Mouse (Mus musculus) kidney, postnatal 14 days (tissue): ENCODE measurements at regions not wholly inside any gene's neighbourhood (a gene's known extent, or its start where the extent isn't known, plus 50 kb on each side); places are given as distances from the start of the nearest gene placed in this dataset.
"Not testable (repeated sequence)": the region's sequence is repeated elsewhere in the genome, so short reads cannot be mapped to it uniquely, and the experiment has no call there.

Experiments used
- DNase-seq: peaks from one replicate; pipeline ENCODE4 v3.0.0; 2022; ENCODE audit warnings: mixed read lengths

DNA sequence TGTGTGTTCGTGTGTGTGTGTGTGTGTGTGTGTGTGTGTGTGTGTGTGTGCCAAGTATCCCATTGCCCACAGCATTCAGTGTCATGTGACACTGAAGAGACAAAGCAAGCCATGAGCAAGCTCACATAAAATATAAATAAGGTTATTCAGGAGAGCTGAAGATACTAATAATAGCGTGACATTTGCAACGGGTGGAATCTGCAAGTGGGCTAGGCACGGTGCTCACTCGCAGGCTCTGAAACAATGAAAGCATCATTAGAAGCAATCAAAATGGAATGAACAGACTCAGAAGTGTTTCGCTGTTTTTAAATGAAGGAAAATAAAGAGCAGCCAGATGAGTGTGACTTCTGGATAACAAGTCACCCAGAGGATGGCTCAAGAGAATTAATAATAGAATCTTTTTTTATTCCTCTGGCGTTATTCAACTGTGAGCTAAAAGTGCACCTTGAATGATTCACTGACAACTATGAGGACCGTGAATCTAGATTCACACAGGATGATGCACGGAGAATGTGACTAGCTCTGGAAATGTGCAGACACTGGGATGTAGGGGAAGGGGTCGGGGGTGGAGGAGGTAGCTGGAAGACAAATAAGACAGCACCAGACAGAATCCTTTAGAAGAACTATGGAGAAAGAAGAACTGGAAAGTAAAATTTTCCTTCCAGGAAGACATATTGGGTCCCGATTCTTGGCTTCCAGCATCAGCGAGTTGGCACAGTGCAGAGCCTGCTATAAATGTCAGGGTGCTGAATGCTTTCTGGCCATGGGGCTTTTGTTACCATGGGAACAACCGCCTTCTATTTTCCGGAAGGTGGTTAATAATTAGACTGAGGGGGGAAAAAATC lies 55.3 kb downstream of the Actbl2 start:
- DNase-seq = no peak

DNA sequence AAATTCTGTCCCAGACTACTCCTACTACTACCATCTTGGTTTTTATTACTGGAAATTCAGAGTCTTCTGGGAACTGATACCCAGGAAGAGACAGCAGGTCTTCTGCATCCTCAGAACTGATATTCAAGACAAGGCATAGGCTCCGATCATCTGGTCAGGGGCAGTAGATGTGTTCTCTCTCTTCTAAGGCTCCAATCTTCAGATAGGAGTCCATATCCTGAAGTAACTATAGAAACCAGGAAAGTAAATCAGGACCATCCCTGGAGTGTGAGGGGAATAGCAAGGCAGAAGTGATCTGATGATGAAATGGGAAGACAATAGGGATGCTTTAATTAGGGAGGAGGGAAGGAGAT lies 55.9 kb downstream of the Actbl2 start:
- no peak for DNase-seq

DNA sequence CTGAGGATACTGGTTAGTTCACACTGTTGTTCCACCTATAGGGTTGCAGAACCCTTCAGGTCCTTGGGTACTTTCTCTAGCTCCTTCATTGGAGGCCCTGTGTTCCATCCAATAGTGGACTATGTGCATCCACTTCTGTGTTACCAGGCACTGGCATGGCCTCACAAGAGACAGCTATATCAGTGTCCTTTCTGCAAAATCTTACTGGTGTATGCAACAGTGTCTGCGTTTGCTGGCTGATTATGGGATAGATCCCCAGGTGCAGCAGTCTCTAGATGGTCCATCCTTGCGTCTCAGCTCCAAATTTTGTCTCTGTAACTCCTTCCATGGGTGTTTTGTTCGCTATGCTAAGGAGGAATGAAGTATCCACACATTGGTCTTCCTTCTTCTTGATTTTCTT lies 58.7 kb downstream of the Actbl2 start:
- not testable (repeated sequence) for DNase-seq

- DNase-seq = not testable (repeated sequence)
These were observed 63.1 kb downstream of the Actbl2 start for GRCm38 (mm10) chr13:111317876-111318275.

DNA sequence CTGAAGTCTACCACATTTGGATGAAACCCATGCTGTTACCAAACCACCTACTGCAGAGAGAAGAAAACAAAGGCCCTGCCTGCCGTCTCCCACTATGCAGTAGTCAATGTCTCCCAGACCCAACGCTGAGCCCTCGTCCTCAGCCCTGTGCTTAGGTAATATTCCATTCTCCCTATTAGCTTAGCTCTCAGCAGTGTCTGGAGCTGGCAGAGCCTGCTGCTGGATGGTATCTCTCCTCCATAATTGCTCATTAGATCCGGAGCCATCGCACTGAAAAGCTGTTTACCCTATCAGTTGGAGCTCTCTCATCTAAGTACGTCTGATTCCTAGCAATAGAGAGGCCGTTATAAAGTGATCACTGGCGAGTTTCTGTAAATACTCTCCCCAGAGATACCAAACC lies 68.4 kb downstream of the Actbl2 start:
- DNase-seq = no peak

DNA sequence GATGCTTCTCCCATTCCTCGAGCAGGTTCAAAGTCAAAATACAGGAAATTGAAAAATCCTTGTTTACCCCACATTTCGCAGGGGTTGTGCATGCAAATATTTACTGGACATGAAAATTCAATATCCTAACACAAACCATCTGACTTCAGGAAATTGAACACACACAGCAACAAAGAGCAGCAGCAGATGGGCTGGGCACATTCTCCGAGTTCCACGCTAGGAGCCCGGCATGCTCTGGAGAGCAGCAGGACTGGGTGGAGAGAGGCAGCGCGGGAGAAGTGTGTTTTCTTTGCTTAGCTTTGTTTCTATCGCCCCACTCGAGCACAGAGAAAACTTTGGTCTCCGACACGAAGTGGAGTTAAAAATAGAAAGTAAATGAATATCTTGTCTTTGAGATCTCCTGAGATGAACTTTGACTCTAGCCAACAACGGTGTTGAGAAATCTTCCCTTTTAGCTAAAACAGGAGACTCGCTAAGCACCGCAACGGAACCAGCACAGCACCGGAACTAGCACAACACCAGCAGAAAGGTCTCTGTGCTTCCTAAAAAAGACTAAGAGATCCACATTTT lies 71.4 kb downstream of the Actbl2 start:
- peak; percentile 15 for DNase-seq

DNA sequence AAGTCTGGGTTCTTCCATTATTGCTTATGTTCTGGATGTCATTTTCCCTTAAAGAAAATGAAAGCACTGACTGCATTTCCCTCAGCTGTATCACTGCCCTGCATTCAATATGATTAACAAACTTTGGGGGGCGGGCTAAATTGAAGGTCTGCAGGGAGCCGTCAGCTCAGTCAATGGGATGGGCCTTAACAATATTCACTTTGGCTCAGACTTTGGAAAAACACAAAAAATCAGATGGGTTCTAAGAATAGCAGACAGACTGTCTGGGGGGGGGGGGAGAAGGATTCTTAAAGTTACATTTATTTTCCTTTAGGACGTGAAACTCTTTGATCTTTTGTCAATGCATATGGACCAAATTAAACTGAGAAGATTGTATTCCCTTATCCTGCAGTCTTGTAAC lies 78.2 kb downstream of the Actbl2 start:
- DNase-seq = no peak

DNA sequence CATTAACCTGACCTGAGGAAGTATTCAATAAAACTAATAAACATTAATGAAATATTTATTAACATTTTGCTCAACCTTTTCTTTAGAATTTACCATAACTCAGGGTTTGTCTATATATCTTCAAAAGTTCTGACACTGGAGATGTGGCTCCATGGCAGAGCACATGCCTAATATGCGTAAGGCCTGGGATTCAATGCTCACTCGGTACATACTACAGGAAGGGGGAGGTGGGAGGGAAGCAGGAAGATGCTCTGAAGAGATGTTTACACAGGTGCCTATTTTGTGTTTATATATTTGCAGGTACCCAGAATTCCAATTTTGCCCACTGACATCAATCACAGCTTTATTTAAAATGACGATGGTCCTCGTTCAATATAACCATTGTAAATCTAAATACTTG lies 79.0 kb downstream of the Actbl2 start:
- DNase-seq = no peak

- DNase-seq = peak; percentile 40
These were observed 79.6 kb downstream of the Actbl2 start for GRCm38 (mm10) chr13:111334258-111335052.

DNA sequence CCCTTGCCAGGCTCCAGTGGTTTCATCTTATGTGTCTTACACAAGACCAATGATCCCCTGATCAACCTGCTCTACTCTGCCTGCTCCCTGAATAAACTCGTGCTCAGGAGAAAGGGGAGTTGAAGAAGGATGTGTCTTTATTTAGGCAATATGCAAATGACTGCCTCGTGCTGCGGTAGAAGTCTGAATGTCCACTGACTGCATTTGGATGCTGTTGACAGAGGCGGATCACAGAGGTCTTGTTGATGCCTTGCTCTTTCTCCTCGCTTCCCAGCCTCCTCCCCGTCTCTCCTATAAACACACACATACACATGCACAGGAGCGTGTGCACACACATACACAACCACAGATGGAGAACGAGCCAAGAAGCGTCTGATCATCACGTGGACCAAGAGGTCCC lies 90.2 kb downstream of the Actbl2 start:
- DNase-seq = no peak

- no peak for DNase-seq
These were observed 91.0 kb downstream of the Actbl2 start for GRCm38 (mm10) chr13:111345486-111346440.

DNA sequence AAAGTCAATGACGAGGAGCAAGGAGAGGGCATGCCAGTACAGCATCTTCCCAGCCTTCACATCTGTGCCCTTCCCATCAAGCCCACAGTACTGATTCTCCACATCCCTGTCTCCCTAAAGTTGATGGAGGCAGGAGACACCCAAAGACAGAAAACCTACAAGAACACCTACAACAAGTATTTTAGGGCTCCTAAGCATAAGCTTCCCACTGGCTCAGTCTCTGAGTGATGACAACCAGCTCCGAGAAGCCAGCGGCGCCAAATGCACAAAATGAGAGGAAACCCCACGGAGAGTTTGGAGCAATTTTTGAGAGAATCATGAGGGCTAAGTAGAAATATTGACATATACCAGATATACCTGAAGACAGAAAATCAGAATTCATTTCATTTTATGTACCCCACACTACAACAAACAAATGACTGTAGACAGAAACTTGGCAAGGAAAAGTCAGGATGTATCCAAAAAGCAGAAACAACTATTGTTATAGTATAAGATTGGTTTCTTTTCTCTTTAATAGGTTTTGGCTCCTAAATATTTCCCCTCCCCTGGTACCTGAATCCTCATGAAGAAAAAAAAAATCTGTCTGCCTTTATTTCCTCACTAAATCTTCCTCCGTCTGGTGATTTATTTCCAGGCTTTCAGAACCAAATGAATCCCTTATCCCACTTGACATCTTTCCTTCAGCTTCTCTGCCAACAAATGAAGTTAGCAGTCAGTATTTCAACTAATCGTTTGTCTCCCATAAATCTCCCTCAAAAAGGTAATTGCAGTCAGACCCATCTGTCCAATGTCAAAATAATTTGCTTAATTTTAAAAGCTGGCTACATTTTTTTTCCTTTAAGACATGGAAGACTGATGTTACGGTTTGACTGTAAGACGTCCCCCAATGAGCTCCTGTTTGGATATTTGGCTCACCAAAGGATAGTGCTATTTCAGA lies 102.0 kb downstream of the Actbl2 start:
- no peak for DNase-seq

DNA sequence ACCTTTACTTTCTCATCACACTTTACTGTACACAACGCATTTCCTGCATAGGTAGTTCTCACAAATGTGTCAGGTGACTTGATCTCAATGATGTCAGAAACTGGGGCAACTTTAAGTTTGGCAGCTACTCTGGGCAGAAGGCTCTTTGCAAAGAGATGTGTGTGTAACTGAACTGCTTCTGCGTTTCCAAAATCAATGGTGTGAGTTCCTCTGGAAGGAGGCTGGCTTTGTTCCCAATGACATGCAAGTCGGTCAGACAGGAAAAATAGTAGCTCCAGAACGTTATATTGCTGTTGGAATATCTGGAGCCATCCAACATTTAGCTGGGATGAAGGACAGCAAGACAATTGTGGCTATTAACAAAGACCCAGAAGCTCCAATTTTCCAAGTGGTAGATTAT lies 106.6 kb downstream of the Actbl2 start:
- no peak for DNase-seq

- DNase-seq = no peak
These were observed 108.4 kb downstream of the Actbl2 start for GRCm38 (mm10) chr13:111363176-111363739.

DNA sequence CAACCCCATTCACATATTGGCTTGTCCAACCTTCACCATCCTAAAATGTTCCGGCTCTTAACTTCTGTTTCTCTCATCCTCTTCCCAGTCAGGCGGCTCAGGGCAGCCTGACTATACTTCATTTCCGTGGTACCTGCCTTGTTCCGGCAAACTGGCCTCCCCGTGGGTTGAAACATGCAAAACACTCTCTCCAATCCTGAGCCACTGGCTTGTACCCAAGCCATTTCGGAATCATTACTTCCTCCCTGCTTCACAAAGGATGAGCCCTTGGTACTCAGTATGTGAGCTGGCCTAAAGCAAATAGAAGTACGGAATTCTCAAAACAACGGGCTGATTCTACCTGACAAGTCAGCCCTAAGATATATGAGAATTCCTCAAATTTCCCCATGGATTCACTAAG lies 112.1 kb downstream of the Actbl2 start:
- no peak for DNase-seq

GRCm38 (mm10) chr13:111367620-111368019 lies 112.8 kb downstream of the Actbl2 start:
- DNase-seq = no peak

DNA sequence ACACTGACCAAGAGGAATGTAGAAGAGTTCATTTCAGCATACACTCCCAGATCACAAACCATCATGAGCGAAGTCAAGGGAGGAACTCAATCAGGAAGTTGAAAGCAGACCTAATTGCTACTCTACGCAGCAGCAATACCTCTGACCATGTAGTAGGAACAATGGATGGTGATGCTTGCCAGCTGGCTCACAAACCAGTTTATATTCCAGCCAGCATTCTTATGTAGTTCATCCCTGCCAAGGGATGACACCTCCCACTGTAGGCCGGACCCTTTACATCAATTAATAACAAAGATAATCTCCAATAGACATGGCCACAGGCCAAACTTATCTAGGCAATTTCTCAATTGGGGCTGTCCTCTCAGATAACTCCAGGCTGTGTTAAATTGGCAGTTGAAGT lies 115.1 kb downstream of the Actbl2 start:
- DNase-seq = no peak

GRCm38 (mm10) chr13:111373281-111373680 lies 116.6 kb downstream of the Gpbp1 start:
- no peak for DNase-seq

- DNase-seq = no peak
These were observed 116.1 kb downstream of the Gpbp1 start for GRCm38 (mm10) chr13:111373801-111374200.
